Comparison of ENCODE assay signal across 23 mouse cellular contexts in genomic region chr15:24400088-24400487, GRCm38 (mm10).
DNase-seq lines count a peak whose midpoint lies in the region; ATAC-seq and TF ChIP-seq lines count a peak whose summit lies in the region.
"Had no signal": no experiment of that assay in that cellular context is flagged by ENCODE, and none has a peak within 500 bp of the region (broad histone marks: within the 10 kb centered on the region; RNA-seq: fewer than 3 reads in every experiment).

No protein-coding gene starts in this region.

- H3ac ChIP-seq in C2C12 (ENCODE audit: control insufficient read depth, insufficient read length, low read depth), result no peak overlapping the region

- H3K4me2 ChIP-seq in midbrain, embryonic 13.5 days (replicated peaks), result no peak overlapping the region
- H3K4me2 ChIP-seq: embryonic facial prominence, embryonic 13.5 days; embryonic facial prominence, embryonic 15.5 days; forebrain, embryonic 12.5 days had no signal

- no peaks in the 10 kb centered on the region for H3K79me3 ChIP-seq in C2C12 (ENCODE audit: low read depth)

- H3K9ac ChIP-seq in midbrain, embryonic 13.5 days (replicated peaks), result no peak overlapping the region
- H3K9ac ChIP-seq: embryonic facial prominence, embryonic 13.5 days; embryonic facial prominence, embryonic 15.5 days; forebrain, embryonic 12.5 days had no signal

- DNase-seq in 3T3-L1 (ENCODE audit: low read depth, low spot score) (peak; percentile 71), liver (no peak)
- DNase-seq in brain, adult 2 months (ENCODE audit: low read depth, low spot score), result peak; percentile 6
- DNase-seq in heart, postnatal 25 days (ENCODE audit: low spot score), result no peak
- DNase-seq: adrenal gland, adult 2 months; adrenal gland, postnatal 10 days; adrenal gland, postnatal 25 days; B cell, adult 2 months; cerebellum, adult 11-12 months; cerebellum, adult 2 months; cerebellum, adult 9-10 months; cerebellum, postnatal 10 days; cerebellum, postnatal 25 days; embryo, embryonic 11 days had no signal

- no peak for ATAC-seq in midbrain, embryonic 13.5 days
- ATAC-seq: forebrain, embryonic 14.5 days; forebrain, embryonic 16.5 days had no signal

- no peak overlapping the region for H3K4me3 ChIP-seq in C2C12 (ENCODE audit: insufficient read depth, poor library complexity, severe bottlenecking)
- no peak overlapping the region for H3K4me3 ChIP-seq in midbrain, embryonic 13.5 days (replicated peaks)
- H3K4me3 ChIP-seq: embryonic facial prominence, embryonic 13.5 days; embryonic facial prominence, embryonic 15.5 days; erythroblast, embryonic 14.5 days; forebrain, embryonic 10.5 days; forebrain, embryonic 12.5 days had no signal

- no peaks in the 10 kb centered on the region for H3K4me1 ChIP-seq in midbrain, embryonic 13.5 days (replicated peaks)
- H3K4me1 ChIP-seq: embryonic facial prominence, embryonic 13.5 days; embryonic facial prominence, embryonic 15.5 days; forebrain, embryonic 10.5 days; forebrain, embryonic 12.5 days had no signal

- no peaks in the 10 kb centered on the region for H3K79me2 ChIP-seq in C2C12 (ENCODE audit: control insufficient read depth, insufficient read depth)

- 90% methylated on average over 2 of the region's 2 CpGs for WGBS in midbrain, embryonic 13.5 days

- no peak for TF ChIP-seq CTCF in C2C12 (IDR thresholded peaks at IDR 0.05; ENCODE audit: control insufficient read depth, insufficient read depth, insufficient read length)

- no peak overlapping the region for H3K27ac ChIP-seq in midbrain, embryonic 13.5 days
- H3K27ac ChIP-seq: embryonic facial prominence, embryonic 13.5 days; embryonic facial prominence, embryonic 15.5 days; forebrain, embryonic 10.5 days; forebrain, embryonic 12.5 days had no signal

- H3K27me3 ChIP-seq in C2C12 (ENCODE audit: control insufficient read depth, insufficient read depth, insufficient read length), result no peaks in the 10 kb centered on the region
- H3K27me3 ChIP-seq in midbrain, embryonic 13.5 days, result no peaks in the 10 kb centered on the region
- H3K27me3 ChIP-seq: embryonic facial prominence, embryonic 13.5 days; embryonic facial prominence, embryonic 15.5 days; forebrain, embryonic 12.5 days had no signal

- H3K36me3 ChIP-seq in C2C12 (ENCODE audit: control insufficient read depth, insufficient read depth), result no peaks in the 10 kb centered on the region
- no peaks in the 10 kb centered on the region for H3K36me3 ChIP-seq in midbrain, embryonic 13.5 days
- H3K36me3 ChIP-seq: embryonic facial prominence, embryonic 13.5 days; embryonic facial prominence, embryonic 15.5 days; forebrain, embryonic 10.5 days; forebrain, embryonic 12.5 days had no signal

- intact Hi-C loops in heart, postnatal 25 days (cut with DNase I), result no loop called here

- no peaks in the 10 kb centered on the region for H3K9me3 ChIP-seq in midbrain, embryonic 13.5 days
- H3K9me3 ChIP-seq: embryonic facial prominence, embryonic 13.5 days; embryonic facial prominence, embryonic 15.5 days; forebrain, embryonic 10.5 days; forebrain, embryonic 12.5 days had no signal

TF ChIP-seq in C2C12, 6 proteins besides CTCF, POLR2A, EP300 and RAD21:
- TF ChIP-seq MYOG (IDR thresholded peaks at IDR 0.05; ENCODE audit: control insufficient read depth, extremely low read depth, insufficient read length) (no peak), USF1 (IDR thresholded peaks at IDR 0.05; ENCODE audit: low read depth) (peak; percentile 91), FOSL1 (IDR thresholded peaks at IDR 0.05; ENCODE audit: insufficient read depth, low read length, poor library complexity, severe bottlenecking) (no peak), MAX (IDR thresholded peaks at IDR 0.05) (peak; percentile 89), MYOD1 (IDR thresholded peaks at IDR 0.05; ENCODE audit: control insufficient read depth, insufficient read length, low read depth) (peak; percentile 81), CEBPB (IDR thresholded peaks at IDR 0.05; ENCODE audit: low read depth) (no peak)

Comparison
In these comparisons a context has a peak if more than half of its experiments do, and no peak if none do; other contexts are left out.
1. DNase-seq: peak in 3T3-L1 (single experiment) and brain, adult 2 months (single experiment); none in liver (single experiment) and heart, postnatal 25 days (single experiment).